Mouse (Mus musculus) ES-E14 (cell line): Measurements from ENCODE around the gene Cartpt. TPM values are rescaled to one million over a fixed set of nuclear protein-coding genes. Genes with fewer than 3 reads are reported as not detected.
A peak's percentile ranks its signal among the peaks of the same experiment; 100 is the strongest.

Experiments
- DNase-seq: peaks from one replicate; pipeline ENCODE4 v3.0.0-alpha.2; 2013; ENCODE audit warnings: low read depth, low spot score
- H3K27ac ChIP-seq: 2 replicates; pipeline ENCODE4 v1.5.1; 2012; ENCODE audit warnings: low read depth, mild to moderate bottlenecking, low read length, moderate library complexity, mixed read lengths; ENCODE audit not compliant: poor library complexity, insufficient read depth, severe bottlenecking
- H3K36me3 ChIP-seq: 2 replicates; pipeline ENCODE4 v1.6.1; 2012; ENCODE audit warnings: mild to moderate bottlenecking, low read length, moderate library complexity, mixed read lengths; ENCODE audit not compliant: control insufficient read depth, poor library complexity, insufficient read depth, severe bottlenecking
- H3K4me1 ChIP-seq, 2 experiments: fragments of 150-350 bp in 1 of 2; sonication (generic) in 1 of 2; 2 replicates each; pipeline ENCODE4 v1.6.1; 2012; ENCODE audit warnings: low read length in 2 of 2, mild to moderate bottlenecking in 1 of 2, mixed read lengths in 1 of 2; ENCODE audit not compliant: control insufficient read depth in 2 of 2, insufficient read depth in 2 of 2, poor library complexity in 1 of 2
- H3K4me3 ChIP-seq, 2 experiments: fragments of 150-350 bp in 1 of 2; sonication (generic) in 1 of 2; 2 replicates each; pipeline ENCODE4 v1.5.1; 2012; ENCODE audit warnings: low read length in 2 of 2, low read depth in 1 of 2, mild to moderate bottlenecking in 1 of 2, mixed read lengths in 1 of 2; ENCODE audit not compliant: insufficient read depth in 1 of 2, poor library complexity in 1 of 2, severe bottlenecking in 1 of 2
- H3K9ac ChIP-seq: 2 replicates; pipeline ENCODE4 v1.6.1; 2012; ENCODE audit warnings: low read depth, mild to moderate bottlenecking, low read length, mixed read lengths; ENCODE audit not compliant: poor library complexity, insufficient read depth, severe bottlenecking
- H3K9me3 ChIP-seq: fragments of 150-350 bp; sonication (generic); 2 replicates; pipeline ENCODE4 v1.6.1; 2012; ENCODE audit warnings: low read depth, mild to moderate bottlenecking, low read length; ENCODE audit not compliant: control insufficient read depth, insufficient read depth
- CHD2 ChIP-seq: IDR thresholded peaks from 2 replicates; pipeline ENCODE4 v1.6.1; 2014; ENCODE audit warnings: mild to moderate bottlenecking, low read depth, low read length, inconsistent platforms
- HCFC1 ChIP-seq: IDR thresholded peaks from 2 replicates; pipeline ENCODE4 v1.6.1; 2012; ENCODE audit warnings: low read length, inconsistent platforms, borderline replicate concordance; ENCODE audit not compliant: insufficient read depth
- MAFK ChIP-seq: IDR thresholded peaks from 2 replicates; pipeline ENCODE4 v1.6.1; 2014; ENCODE audit warnings: mild to moderate bottlenecking, low read depth, low read length, inconsistent platforms; ENCODE audit not compliant: insufficient read depth
- ZC3H11A ChIP-seq: IDR thresholded peaks from 2 replicates; pipeline ENCODE4 v1.6.1; 2012; ENCODE audit warnings: low read depth, mild to moderate bottlenecking, inconsistent platforms, low read length, borderline replicate concordance
- ZNF384 ChIP-seq: IDR thresholded peaks from 2 replicates; pipeline ENCODE4 v1.6.1; 2012; ENCODE audit warnings: low read depth, low read length, inconsistent platforms
- in situ Hi-C, 2 experiments: fragments of 600-800 bp; cut with MboI; formaldehyde crosslinking; loops; one replicate each; pipeline ENCODE4 v1.15.1; 2025; ENCODE audit warnings: low sequenced_read_pairs in 2 of 2, inconsistent platforms in 1 of 2; ENCODE audit not compliant: unreplicated experiment in 2 of 2
- total RNA-seq: library from RNA; depleted of rRNA; stranded (reverse); fragments of 300-350 nt; gene quantifications from 2 replicates; pipeline ENCODE4 v1.2.3, GENCODE M21; 2012

Cartpt gene
- total RNA-seq, 1 experiment, result not detected

DNA sequence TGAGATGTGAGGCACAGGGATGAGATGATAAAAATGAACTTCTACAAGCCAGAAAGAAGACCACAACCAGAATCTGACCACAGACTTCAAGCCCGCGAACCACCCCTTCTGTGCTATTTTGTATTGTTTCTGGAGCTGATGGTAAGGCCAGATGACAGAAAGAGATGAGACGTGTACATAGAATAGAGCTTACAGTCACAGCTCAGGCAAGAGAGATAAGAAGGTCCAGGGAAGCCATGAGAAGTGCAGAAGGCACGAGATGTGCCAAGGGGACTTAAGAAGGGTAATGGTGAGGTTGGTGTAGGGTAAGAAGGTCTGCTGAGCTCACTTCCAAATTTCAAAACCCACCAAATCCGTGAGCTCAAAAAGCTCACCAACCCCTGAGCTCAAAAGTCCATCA lies 36.6 kb downstream of the Cartpt start:
- no peaks in the 10 kb centered on the region for H3K36me3 ChIP-seq
- no peak for DNase-seq
- no peaks in the 10 kb centered on the region for H3K9me3 ChIP-seq
- in situ Hi-C loops, result no loop called here
- no peaks in the 10 kb centered on the region for H3K4me1 ChIP-seq
- no peak overlapping the region for H3K9ac ChIP-seq
- H3K4me3 ChIP-seq, result no peak overlapping the region
- TF ChIP-seq CHD2 (no peak), MAFK (no peak), HCFC1 (no peak), ZNF384 (no peak), ZC3H11A (no peak)
- H3K27ac ChIP-seq, result no peak overlapping the region

DNA sequence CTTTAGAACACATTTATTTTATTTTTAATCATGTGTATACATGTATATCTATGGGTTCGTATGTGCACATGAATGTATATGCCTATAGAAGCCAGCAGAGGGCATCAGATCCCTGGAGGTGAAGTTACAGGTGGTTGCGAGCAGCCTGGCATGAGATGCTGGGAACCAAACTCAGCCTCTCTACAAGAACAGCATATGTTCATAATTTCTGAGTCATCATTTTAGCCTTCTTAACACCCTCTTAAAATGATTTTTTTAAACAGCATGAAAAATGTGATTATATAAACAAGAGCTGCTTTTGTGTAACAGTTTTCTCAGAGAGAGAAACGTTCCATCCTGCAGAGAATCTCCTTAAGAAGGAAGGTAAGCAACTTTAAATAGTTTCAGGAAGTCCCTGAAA lies 40.2 kb downstream of the Cartpt start:
- Histone ChIP-seq H3K9ac (no peak overlapping the region), H3K27ac (no peak overlapping the region), H3K9me3 (no peaks in the 10 kb centered on the region), H3K4me3 (no peak overlapping the region), H3K36me3 (no peaks in the 10 kb centered on the region), H3K4me1 (no peaks in the 10 kb centered on the region)
- no peak for DNase-seq
- in situ Hi-C loops, result no loop called here
- TF ChIP-seq ZC3H11A, result 0 out of 2 replicates have a peak, but pooled peaks have one; percentile 6
- TF ChIP-seq ZNF384, result no peak
- peak; percentile 99 for TF ChIP-seq MAFK
- no peak for TF ChIP-seq HCFC1
- TF ChIP-seq CHD2, result no peak

DNA sequence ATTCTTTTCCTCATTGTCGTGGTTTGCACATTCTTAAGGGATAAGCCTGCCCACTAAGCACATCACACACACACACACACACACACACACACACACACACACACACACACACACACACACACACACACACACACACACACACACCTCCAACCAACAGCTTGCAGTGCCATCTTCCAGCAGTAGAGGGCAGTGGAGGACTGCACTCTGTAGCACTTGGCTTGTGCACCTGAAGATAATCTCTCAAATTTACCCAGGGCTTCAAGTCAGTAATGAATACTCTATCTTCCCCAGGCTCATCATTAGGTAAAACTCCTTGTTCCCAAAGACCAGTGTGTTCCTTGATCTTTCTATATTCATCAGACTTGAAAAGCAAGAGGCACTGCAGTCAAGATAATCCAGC lies 41.8 kb downstream of the Cartpt start:
- no peak overlapping the region for H3K27ac ChIP-seq
- no peak overlapping the region for H3K4me3 ChIP-seq
- H3K36me3 ChIP-seq, result no peaks in the 10 kb centered on the region
- in situ Hi-C loops, result no loop called here
- no peak overlapping the region for H3K9ac ChIP-seq
- H3K4me1 ChIP-seq, result peaks cover 0 to 2% of the 10 kb centered on the region in 2 experiments; a peak in 2 of 4 replicates
- peak; percentile 78 for DNase-seq
- no peaks in the 10 kb centered on the region for H3K9me3 ChIP-seq
- TF ChIP-seq CHD2 (no peak), MAFK (peak; percentile 41; the same call in 1 of the 2 replicates), ZNF384 (no peak), ZC3H11A (peak; percentile 80; the same call in 1 of the 2 replicates)

DNA sequence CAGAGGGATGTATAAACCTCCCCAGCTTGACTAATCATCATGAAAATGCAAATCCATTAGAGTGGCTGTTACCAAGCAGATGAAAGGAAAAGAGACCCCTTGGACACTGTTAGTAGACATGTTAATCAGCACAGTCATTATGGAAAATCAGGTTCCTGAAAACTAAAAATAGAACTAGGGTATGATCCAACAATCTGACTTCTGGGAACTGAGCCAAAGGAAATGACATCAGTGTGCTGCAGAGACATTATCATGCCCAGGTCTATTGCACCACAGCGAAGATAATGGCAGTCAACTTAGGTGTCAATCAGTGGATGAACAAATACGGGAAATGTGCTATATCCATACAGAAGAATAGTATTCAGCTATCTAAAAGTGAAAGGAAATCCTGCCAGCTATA lies 43.0 kb downstream of the Cartpt start:
- H3K4me3 ChIP-seq, result no peak overlapping the region
- DNase-seq, result no peak
- TF ChIP-seq ZC3H11A, result no peak
- TF ChIP-seq CHD2, result no peak
- TF ChIP-seq HCFC1, result no peak
- no peak for TF ChIP-seq MAFK
- no peak for TF ChIP-seq ZNF384
- H3K4me1 ChIP-seq, result peaks cover 0 to 2% of the 10 kb centered on the region in 2 experiments; a peak in 2 of 4 replicates
- no peaks in the 10 kb centered on the region for H3K9me3 ChIP-seq
- no peak overlapping the region for H3K27ac ChIP-seq
- in situ Hi-C loops, result no loop called here
- H3K36me3 ChIP-seq, result no peaks in the 10 kb centered on the region
- H3K9ac ChIP-seq, result no peak overlapping the region

DNA sequence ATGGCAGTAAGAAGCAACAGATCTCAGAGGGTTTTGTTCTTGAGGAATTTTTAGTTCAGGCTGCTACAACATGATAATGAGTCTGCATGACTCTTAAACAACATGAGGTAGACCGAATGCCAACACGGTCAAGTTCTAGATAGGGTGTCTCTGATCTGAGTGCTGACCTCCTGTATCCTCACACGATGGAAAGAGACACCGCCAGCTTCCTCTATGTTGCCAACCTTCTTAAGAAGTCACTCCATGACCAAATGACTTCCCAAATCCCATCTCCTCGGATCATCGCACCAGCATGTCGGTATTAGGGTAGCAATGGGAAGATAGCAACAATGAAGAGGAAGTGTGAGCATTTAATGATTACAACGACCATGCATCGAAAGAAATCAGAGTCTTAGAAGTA lies 43.6 kb downstream of the Cartpt start:
- TF ChIP-seq ZNF384, result no peak
- H3K4me1 ChIP-seq, result peaks cover 0 to 2% of the 10 kb centered on the region in 2 experiments; a peak in 2 of 4 replicates
- DNase-seq, result no peak
- in situ Hi-C loops, result no loop called here
- H3K36me3 ChIP-seq, result no peaks in the 10 kb centered on the region
- no peaks in the 10 kb centered on the region for H3K9me3 ChIP-seq
- no peak overlapping the region for H3K4me3 ChIP-seq
- no peak overlapping the region for H3K9ac ChIP-seq
- no peak overlapping the region for H3K27ac ChIP-seq
